ENCODE assay signal across 8 mouse cellular contexts in the genomic region with DNA sequence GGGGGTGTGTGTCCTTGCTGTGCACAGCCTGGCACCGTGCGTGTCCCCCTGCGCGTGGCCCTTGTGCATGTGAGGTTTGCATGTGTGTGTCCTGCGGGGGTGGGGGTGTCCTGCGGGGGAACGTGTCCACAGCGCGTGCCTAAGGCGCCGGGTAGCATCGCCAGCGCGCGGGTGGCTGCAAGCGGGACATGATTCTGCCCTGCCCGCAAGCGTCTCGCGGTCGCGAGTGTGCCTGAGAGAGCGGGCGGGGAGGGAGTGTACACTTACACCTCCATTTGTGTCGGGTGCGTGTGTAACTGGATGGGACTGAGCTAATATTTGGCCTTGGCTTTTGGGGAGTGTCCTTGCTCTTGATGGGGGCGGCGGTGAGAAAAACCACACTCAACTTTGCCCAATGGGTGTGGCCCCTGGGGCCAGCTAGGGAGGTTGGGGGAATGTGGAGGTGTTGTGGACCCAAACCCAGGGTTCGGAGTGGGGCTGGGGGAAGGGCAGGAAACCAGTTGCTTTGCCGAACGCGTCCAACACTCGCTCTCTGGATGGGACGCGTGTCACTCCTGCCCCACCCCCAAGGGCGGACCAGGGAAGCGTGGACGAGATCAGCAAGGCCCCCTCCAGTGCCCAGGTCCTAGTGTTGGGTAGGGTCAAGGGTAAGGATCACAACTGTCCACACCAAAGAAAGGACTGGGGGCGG. TPM values are rescaled to one million over a fixed set of nuclear protein-coding genes. Genes with fewer than 3 reads are reported as not detected.
DNase-seq lines count a peak whose midpoint lies in the region; ATAC-seq and TF ChIP-seq lines count a peak whose summit lies in the region.

No protein-coding gene starts in this region.

- H3K4me3 ChIP-seq in ES-Bruce4 (ENCODE audit: low read depth, low read length), result peak overlapping the region; percentile 66
- H3K4me3 ChIP-seq in embryonic facial prominence, embryonic 11.5 days (ENCODE audit: low read depth, low read length), result peak overlapping the region; percentile 79

- H3K36me3 ChIP-seq in ES-Bruce4 (ENCODE audit: control insufficient read depth, insufficient read depth, low read length, poor library complexity, severe bottlenecking), result no peaks in the 10 kb centered on the region
- H3K36me3 ChIP-seq in embryonic facial prominence, embryonic 11.5 days (replicated peaks; ENCODE audit: control insufficient read depth, insufficient read depth, low read depth, low read length), result no peaks in the 10 kb centered on the region

- H3K4me1 ChIP-seq in ES-Bruce4 (ENCODE audit: control insufficient read depth, insufficient read depth, low read length), result peaks cover 4% of the 10 kb centered on the region
- H3K4me1 ChIP-seq in embryonic facial prominence, embryonic 11.5 days (ENCODE audit: control insufficient read depth, insufficient read depth, low read length), result no peaks in the 10 kb centered on the region

- peak; percentile 51 to 56 for DNase-seq in adrenal gland, adult 18-20 months (ENCODE audit: low spot score in 2 of 2)
- DNase-seq in embryonic facial prominence, embryonic 11.5 days (ENCODE audit: low spot score), result peak; percentile 63
- peak; percentile 24 to 31 for DNase-seq in heart, adult 9 months (ENCODE audit: low spot score in 2 of 2)
- peak; percentile 31 to 36 for DNase-seq in layer of hippocampus, postnatal 25 days (ENCODE audit: extremely low spot score in 1 of 2, low spot score in 1 of 2)
- peak; percentile 15 for DNase-seq in lung, postnatal 36 days
- peak; percentile 40 for DNase-seq in right cerebral cortex, postnatal 25 days

- peak; percentile 51 for ATAC-seq in embryonic facial prominence, embryonic 11.5 days (replicated peaks; ENCODE audit: insufficient number of reproducible peaks, low FRiP score, low TSS enrichment, low read depth)
- ATAC-seq in monocyte, adult 5-6 weeks (replicated peaks; ENCODE audit: insufficient number of reproducible peaks, low FRiP score, low TSS enrichment, poor library complexity, severe bottlenecking), result no peak

- no peak for TF ChIP-seq CTCF in ES-Bruce4 (IDR thresholded peaks at IDR 0.05; ENCODE audit: low read depth, low read length)

- peaks cover 6% of the 10 kb centered on the region; the same call in 1 of the 2 replicates for H3K9me3 ChIP-seq in ES-Bruce4 (replicated peaks; ENCODE audit: control insufficient read depth, insufficient read depth, low read length, poor library complexity, severe bottlenecking)
- H3K9me3 ChIP-seq in embryonic facial prominence, embryonic 11.5 days (replicated peaks; ENCODE audit: control insufficient read depth, low read length), result no peaks in the 10 kb centered on the region

- no peak for TF ChIP-seq POLR2A in ES-Bruce4 (IDR thresholded peaks at IDR 0.05; ENCODE audit: insufficient read depth, low read length)

- WGBS in embryonic facial prominence, embryonic 11.5 days, result under 1% methylated on average over 39 of the region's 39 CpGs

- peak overlapping the region; percentile 100 for H3K4me2 ChIP-seq in embryonic facial prominence, embryonic 11.5 days (ENCODE audit: low read depth, low read length)

- peak overlapping the region; percentile 44 for H3K9ac ChIP-seq in ES-Bruce4 (ENCODE audit: low read depth, poor library complexity, severe bottlenecking)
- H3K9ac ChIP-seq in embryonic facial prominence, embryonic 11.5 days (replicated peaks; ENCODE audit: low read length), result peak overlapping the region; percentile 85

- H3K27me3 ChIP-seq in ES-Bruce4 (ENCODE audit: control insufficient read depth, insufficient read depth, low read length, poor library complexity, severe bottlenecking), result 0 out of 2 replicates have a peak, but pooled peaks cover 1% of the 10 kb centered on the region
- no peaks in the 10 kb centered on the region for H3K27me3 ChIP-seq in embryonic facial prominence, embryonic 11.5 days (ENCODE audit: control insufficient read depth, insufficient read depth, low read length)

- no peak overlapping the region for H3K27ac ChIP-seq in ES-Bruce4 (ENCODE audit: insufficient read depth, low read length)
- H3K27ac ChIP-seq in embryonic facial prominence, embryonic 11.5 days (replicated peaks; ENCODE audit: low read depth, low read length), result peak overlapping the region; percentile 65

- TF ChIP-seq EP300 in ES-Bruce4 (IDR thresholded peaks at IDR 0.05; ENCODE audit: insufficient read depth, low read depth, low read length), result no peak

RNA-seq across cellular contexts. Expression of a gene that starts 0.5 kb away (rescaled TPM):
- polyA plus RNA-seq in ES-Bruce4 (2011; ENCODE audit: insufficient read depth, insufficient read length, low read depth, missing spikeins), result 15.5 and 17.5 TPM in 2 replicates
- total RNA-seq in adrenal gland, adult 18-20 months (2021), result 10 to 100 TPM; 21.1 to 24.1 TPM
- 11.8 and 12.4 TPM in 2 replicates for polyA plus RNA-seq in embryonic facial prominence, embryonic 11.5 days (2014; fragmentation: Nextera tagmentation; extraction: Ambion mirVana)
- 10 to 100 TPM; 30.5 to 33.1 TPM for total RNA-seq in layer of hippocampus, postnatal 25 days (2021)
- 0.19 TPM in 2 of 3 replicates, not detected in the other for total RNA-seq in monocyte, adult 5-6 weeks (2017)

RNA-seq across cellular contexts. Expression of a gene that starts 39.2 kb away (rescaled TPM):
- polyA plus RNA-seq in ES-Bruce4 (2011; ENCODE audit: insufficient read depth, insufficient read length, low read depth, missing spikeins), result 8.6 and 8.9 TPM in 2 replicates
- total RNA-seq in adrenal gland, adult 18-20 months (2021), result 1 to 10 TPM; 1.4 to 1.8 TPM
- 17.0 and 18.7 TPM in 2 replicates for polyA plus RNA-seq in embryonic facial prominence, embryonic 11.5 days (2014; fragmentation: Nextera tagmentation; extraction: Ambion mirVana)
- 1 to 10 TPM; 3.8 to 4.7 TPM for total RNA-seq in layer of hippocampus, postnatal 25 days (2021)
- total RNA-seq in monocyte, adult 5-6 weeks (2017), result not detected in 3 replicates

Comparison
In these comparisons a context has a peak if more than half of its experiments do, and no peak if none do; other contexts are left out.
1. RNA of a gene that starts 0.5 kb away (total RNA-seq): 30.5 to 33.1 TPM in layer of hippocampus, postnatal 25 days and 21.1 to 24.1 TPM in adrenal gland, adult 18-20 months; 0.19 TPM in monocyte, adult 5-6 weeks; every median in the first group is over 10 times any median in the second.
2. Peak in every context shown above with its lines, with median percentiles within 50 percentile points of each other: DNase-seq.